Mouse (Mus musculus) telencephalon, adult 2 months (tissue): ENCODE data around the gene Vamp2.

ENCODE experiments used
- DNase-seq: peaks from one replicate; pipeline ENCODE4 v3.0.0-alpha.2; 2011; ENCODE audit warnings: low read depth, low spot score

The Vamp2 gene

DNA sequence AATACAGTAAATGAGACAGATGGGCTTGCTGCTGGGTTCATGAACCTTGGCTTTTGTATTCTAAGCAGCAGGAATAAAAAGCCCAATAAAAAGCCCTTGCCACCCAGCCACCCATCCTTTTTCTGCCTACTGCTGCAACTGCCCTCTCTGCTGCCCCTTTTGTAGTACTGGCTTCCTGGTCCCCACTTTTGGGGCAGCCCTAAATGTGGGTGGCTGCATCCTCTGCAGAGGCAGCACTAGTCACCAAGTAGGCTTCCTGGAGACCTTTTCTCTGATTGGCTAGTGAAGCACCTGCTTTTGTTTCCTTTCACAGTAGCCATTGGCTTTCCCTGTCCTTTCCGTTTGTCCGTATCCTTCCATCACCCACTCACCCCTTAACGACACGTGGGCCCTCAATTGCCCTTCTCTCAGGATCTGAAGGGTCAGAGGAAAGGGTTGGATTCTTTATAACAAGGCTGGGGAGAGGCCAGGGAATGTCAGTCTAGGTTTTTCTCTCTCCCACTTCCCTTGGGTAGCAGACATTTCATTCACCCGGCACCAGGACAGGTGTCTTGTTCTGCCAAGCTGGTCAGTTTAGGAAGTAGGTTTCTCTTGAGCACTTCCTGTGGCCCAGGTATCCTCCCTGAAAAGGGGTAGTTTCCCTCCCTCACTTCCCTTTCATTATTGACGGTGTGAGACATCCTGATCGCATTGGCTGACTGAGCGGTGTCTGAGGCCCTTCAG is 9.9 kb downstream of the Vamp2 start:
- DNase-seq: no peak

DNA sequence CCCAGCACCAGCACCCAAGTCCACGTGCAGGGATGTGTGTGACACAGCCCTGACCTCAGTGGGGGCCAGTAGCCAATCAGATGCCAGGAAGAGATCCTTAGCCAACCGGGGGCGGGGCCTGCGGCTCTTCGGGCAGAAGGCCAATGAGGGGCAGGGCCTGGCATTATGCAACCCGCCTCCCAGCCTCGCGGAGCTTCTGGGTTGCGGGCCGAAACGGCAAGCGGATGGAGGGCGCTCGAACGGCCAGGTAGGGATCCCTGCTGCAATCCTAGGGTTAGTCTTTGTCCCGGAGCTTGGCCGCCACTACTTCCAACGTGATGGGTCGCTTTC is 10.4 kb downstream of the Vamp2 start:
- peak; percentile 94 for DNase-seq

DNA sequence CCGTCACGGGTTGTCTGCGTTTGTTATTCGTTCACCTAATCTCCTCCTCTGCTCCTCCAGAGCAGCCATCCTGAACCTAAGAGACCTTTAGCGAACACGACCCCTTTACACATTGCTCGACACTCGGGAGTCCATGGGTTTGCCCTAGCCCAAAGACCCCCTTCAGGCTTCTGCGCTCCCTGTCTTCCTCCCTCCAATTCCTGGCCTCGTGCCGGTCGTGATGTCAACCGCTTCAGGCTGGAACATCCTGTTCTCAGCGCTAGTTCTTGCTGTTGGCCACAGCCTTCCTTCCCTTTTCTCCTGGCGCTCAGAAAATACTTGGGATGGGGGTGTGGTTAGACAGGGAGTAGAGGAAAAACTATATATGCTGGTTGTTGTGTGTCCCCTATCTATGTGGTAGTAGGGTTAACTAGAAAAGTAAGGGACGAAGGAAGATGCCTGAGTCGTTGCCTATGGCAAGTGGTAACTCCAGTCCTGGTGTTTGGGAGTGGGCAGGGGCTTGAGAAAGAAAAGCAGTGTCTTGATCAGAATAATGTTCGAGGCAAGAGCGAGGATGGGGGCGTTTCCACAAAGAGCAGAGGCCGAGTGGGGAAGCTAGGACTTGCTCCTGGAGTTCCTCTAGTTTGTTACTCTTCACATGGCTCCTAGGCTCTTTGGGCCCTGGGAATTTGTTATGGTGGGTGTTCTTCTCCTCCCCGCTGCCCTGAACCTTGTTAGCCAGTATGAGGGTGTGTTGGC is 11.1 kb downstream of the Vamp2 start:
- no peak for DNase-seq

DNA sequence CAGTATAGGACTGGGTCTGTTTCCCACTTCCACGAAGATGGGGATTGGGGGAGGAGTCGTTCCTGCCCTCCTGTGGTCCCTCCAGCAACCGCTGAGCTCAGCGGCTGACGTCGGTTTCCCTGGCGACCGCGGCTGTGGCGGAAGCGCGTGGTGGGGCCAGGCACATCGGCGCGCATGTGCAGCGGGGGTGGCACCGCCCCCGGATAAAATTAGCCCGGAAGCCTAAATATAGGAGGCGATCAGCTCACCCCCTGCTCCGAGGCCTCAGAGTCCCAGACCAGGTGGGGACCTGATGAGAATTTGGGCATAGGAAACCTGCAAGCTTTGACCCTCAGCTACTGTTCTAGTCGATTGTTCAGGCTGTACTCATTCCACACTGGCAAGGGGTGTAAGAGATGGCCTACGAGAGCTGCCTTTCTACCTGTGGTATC is 11.6 kb downstream of the Vamp2 start:
- peak; percentile 93 for DNase-seq

DNA sequence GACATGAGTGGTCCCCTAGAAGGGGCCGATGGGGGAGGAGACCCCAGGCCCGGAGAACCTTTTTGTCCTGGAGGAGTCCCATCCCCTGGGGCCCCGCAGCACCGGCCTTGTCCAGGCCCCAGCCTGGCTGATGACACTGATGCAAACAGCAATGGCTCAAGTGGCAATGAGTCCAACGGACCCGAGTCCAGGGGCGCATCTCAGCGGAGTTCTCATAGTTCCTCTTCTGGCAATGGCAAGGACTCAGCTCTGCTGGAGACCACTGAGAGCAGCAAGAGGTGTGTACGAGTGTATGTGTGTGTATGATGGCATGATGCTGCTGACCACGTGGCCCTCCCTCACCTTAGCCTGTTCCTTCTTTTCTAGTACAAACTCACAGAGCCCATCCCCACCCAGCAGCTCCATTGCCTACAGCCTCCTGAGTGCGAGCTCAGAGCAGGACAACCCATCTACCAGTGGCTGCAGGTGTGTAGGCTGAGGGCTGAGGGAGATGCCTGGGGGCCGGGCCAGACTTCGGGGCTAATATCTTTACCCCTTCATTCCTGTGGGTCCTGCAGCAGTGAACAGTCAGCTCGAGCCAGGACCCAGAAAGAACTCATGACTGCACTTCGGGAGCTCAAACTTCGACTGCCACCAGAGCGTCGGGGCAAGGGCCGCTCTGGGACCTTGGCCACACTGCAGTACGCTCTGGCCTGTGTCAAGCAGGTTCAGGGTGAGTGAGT is 12.5 kb downstream of the Vamp2 start:
- DNase-seq: no peak

DNA sequence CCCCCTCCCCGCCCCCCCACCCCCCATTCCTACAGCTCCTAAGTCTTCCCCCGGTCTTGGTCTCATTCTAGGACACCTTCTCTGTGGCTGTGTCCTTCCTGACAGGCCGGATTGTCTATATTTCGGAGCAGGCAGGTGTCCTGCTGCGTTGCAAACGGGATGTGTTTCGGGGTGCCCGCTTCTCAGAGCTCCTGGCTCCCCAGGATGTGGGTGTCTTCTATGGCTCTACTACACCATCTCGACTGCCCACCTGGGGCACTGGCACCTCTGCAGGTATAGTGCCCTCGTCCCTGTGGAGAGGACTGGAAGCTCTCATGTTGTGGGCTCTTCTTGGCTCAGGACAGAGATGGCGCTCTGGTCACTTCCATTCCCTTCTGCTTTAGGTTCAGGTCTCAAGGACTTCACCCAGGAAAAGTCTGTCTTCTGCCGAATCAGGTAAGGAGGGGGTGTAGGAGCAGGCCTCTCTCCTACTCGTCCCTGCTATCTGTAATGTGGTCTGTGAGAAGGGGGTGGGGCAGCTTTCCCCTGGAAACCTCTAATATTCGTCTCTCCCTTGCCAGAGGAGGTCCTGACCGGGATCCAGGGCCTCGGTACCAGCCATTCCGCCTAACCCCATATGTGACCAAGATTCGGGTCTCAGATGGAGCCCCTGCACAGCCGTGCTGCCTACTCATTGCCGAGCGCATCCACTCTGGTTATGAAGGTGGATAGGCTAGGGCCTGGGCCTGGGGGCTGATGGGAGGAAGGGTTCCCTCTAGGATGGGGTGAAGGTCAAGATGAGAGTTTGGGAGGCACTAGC is 13.5 kb downstream of the Vamp2 start:
- DNase-seq: no peak

DNA sequence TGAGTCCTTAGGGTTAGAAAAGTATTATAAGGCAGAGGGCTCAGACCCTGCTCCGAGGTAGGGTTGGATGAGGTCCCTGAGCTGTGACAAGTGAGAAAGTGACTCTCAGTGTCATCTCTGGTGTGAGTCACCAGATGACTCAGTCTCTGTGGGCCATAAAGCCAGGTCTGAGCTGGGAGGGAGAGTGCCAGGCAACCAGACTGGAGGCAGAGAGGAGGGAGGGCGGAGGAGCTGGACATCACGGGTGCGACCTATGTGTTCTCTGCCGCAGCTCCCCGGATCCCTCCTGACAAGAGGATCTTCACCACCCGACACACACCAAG is 14.1 kb downstream of the Vamp2 start:
- no peak for DNase-seq

DNA sequence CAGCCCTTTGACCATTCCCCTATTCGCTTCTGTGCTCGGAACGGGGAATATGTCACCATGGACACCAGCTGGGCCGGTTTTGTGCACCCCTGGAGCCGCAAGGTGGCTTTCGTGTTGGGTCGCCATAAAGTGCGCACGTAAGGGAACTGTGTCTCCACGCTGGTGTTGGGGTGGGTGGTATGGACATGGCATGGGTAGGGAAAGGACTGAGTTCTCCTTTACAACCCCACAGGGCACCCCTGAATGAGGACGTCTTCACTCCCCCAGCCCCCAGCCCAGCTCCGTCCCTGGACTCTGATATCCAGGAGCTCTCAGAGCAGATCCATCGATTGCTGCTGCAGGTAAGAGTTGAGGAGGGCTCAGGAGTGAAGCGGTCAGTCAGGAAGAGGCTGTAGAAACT is 14.8 kb downstream of the Vamp2 start:
- no peak for DNase-seq

DNA sequence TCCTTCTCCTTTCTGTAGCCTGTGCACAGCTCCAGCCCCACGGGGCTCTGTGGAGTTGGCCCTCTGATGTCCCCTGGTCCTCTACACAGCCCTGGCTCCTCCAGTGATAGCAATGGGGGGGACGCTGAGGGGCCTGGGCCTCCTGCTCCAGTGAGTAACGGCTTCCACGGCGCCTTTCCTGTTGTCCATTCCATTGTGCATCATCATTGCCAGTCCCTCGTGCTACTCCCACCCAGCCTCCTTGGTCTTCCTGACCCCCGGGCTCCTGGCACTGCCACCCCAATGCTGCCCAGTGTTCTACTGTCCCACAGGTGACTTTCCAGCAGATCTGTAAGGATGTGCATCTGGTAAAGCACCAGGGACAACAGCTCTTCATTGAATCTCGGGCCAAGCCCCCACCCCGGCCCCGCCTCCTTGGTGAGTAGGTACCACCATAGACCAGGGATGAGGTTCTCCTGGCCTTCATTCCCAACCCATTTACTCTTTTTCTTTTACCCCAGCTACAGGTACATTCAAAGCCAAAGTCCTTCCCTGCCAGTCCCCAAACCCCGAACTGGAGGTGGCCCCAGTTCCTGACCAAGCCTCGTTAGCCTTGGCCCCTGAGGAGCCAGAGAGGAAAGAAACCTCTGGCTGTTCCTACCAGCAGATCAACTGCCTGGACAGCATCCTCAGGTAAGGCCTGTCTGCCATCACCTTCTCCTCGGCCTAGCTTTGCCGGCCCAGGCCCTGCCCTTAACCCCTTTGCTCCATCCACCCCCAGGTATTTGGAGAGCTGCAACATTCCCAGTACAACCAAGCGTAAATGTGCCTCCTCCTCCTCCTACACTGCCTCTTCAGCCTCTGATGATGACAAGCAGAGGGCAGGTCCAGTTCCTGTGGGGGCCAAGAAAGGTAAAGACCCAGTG is 15.5 kb downstream of the Vamp2 start:
- DNase-seq: no peak

DNA sequence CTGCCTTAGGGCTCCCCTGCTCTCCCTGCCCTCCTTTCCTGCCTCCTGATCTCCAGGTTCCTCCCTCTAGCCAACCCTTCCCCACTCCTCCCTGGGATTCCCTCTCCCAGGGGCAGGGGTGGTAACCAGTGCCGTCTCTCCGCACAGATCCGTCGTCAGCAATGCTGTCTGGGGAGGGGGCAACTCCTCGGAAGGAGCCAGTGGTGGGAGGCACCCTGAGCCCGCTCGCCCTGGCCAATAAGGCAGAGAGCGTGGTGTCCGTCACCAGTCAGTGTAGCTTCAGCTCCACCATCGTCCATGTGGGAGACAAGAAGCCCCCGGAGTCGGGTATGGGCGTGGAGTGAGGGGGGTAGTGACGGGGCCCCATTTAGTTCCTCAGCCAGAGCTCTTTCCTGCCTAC is 16.2 kb downstream of the Vamp2 start:
- no peak for DNase-seq

DNA sequence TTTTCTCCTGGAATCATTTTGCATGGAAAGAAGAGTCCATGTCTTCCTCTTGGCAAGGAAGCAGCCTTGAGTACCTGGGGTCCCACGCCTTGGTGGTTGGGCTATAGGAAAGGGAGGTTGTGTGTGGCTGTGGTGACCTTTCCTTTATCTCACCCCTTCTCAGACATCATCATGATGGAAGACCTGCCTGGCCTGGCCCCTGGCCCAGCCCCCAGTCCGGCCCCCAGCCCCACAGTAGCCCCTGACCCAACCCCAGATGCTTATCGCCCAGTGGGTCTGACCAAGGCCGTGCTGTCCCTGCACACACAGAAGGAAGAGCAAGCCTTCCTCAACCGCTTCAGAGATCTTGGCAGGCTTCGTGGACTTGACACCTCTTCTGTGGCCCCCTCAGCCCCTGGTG is 16.9 kb downstream of the Vamp2 start:
- DNase-seq: no peak

DNA sequence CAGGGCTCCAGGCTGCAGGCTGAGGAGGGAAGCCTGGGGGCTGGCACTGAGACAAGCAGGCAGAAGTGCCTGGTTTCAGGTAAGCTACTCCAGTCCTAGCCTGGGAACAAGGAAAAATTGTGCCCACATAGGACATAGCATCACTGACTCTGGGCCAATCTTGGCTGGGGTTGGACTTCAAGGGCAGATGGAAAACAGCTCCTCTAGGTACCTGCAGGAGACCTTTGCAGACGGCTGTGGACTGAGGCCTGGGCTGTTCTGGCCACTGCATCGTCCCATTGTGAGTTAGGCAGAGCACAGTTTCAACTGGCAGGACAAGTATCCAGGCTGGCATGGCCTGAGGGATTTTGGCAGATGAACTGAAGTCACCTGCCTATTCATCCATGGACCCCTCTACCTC is 17.5 kb downstream of the Vamp2 start:
- no peak for DNase-seq

DNA sequence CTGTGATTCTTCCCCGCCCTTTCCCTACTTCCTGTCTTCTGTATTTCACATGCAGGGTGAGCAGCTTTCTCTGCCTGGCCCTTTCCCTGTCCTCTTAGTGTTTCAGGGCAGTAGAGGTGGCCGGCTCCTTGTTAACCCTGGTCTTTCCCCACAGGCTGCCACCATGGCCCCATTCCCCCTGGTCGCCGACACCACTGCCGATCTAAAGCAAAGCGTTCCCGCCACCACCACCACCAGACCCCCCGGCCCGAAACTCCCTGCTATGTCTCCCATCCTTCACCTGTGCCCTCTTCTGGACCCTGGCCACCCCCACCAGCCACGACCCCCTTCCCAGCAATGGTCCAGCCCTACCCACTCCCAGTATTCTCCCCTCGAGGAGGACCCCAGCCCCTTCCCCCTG is 18.0 kb downstream of the Vamp2 start:
- no peak for DNase-seq

DNA sequence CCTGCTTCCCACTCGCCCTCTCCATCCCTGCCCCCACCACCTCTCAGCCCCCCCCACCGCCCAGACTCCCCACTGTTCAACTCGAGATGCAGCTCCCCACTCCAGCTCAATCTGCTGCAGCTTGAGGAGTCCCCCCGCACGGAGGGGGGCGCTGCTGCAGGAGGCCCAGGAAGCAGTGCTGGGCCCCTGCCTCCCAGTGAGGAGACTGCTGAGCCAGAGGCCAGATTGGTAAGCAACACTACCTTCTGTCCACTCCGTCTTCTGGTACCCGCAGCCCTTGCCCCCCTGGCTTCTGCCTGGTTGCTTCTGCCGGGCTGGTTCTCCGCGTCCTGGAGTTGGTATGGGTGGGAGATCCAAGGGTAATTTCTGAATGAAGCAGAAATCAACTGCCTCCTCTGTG is 18.6 kb downstream of the Vamp2 start:
- DNase-seq: no peak

DNA sequence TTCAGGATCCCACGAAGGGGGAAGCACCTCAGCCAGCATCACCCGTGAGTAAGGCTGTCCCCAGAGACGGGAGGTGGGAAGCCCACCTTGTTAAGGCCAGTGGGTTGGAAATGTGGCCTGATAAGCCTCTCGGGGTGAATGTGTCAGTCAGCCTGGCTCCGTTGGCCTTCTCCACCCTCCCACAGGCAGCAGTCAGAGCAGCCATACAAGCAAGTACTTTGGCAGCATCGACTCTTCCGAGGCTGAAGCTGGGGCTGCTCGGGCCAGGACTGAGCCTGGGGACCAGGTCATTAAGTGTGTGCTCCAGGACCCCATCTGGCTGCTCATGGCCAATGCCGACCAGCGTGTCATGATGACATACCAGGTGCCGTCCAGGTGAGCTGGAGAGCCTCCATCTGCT is 19.4 kb downstream of the Vamp2 start:
- DNase-seq: no peak

DNA sequence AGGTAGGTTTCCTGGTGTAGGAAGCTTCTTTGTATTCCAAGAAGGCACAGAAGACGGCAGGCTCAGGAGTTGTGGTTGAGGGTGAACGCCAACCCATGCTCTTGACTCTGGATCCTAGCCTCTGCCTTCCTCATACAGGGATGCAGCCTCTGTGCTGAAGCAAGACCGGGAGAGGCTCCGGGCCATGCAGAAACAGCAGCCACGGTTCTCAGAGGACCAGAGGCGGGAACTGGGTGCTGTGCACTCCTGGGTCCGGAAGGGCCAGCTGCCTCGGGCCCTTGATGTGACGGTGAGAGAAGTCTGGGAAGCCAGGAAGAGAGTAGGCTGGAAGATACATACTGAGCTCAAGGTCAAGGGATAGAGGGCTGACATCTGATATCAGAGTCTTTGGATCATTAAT is 19.9 kb downstream of the Vamp2 start:
- no peak for DNase-seq

DNA sequence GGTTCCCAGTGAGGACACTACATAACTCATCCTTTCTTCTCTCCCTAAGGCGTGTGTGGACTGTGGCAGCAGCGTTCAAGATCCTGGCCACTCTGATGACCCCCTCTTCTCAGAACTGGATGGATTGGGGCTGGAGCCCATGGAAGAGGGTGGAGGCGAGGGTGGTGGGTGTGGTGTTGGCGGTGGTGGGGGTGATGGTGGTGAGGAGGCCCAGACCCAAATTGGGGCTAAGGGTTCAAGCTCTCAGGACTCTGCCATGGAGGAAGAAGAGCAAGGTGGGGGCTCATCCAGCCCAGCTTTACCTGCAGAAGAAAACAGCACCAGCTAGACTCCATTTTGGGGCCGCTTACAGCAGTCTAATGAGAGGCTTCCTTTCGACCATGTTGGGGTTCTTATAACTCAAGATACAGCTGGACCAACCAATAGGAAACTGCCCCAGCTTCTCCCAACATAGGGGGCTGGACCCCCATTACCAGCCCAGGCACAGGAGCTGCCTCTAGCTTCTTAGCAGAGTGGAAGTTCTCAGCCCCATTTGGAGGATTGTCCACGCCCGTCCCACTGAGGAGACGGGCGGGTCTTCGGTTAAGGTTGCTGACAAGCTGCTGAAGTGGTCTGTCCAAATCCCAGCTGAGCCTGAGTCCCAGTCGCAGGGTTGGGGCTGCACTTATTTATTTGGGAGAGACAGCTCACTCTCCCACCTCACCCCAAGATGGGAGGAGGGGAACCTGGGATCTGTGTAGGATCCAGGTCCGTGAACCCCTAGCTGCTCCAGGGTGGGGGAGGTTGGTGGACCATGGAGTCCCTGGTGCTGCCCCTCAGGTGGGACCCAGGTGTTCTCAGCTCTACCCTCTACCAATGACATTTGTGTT is 21.0 kb downstream of the Vamp2 start:
- no peak for DNase-seq

DNA sequence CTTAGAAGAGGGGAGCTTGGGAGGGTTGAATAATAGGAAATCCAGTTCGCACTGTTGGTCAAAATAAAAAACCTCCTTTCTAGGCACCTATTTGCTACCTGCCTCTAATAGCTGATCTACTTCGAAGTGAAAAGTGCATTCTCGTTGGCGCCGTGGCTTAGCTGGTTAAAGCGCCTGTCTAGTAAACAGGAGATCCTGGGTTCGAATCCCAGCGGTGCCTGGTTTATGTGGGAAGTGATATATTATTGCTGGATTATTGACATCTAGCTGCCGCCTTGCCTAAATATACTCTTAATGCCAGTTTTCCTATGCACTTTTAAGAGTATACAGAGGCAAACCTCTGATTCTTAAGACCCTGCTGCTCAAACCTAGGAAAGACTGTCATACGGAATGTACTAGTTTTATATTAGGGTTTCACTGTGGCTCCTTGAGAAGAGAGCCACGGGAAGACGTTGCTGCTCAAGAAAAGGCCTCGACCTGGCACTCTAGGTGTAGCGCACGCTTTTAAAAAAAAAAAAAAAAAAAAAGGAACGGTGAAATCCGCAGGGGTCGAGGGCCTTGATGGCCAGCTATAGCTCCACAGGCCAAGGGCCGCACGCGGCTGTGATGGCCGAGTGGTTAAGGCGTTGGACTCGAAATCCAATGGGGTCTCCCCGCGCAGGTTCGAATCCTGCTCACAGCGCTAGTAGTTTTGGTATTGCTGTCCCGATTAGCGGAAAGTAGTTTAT is 22.2 kb downstream of the Vamp2 start:
- DNase-seq: no peak

DNA sequence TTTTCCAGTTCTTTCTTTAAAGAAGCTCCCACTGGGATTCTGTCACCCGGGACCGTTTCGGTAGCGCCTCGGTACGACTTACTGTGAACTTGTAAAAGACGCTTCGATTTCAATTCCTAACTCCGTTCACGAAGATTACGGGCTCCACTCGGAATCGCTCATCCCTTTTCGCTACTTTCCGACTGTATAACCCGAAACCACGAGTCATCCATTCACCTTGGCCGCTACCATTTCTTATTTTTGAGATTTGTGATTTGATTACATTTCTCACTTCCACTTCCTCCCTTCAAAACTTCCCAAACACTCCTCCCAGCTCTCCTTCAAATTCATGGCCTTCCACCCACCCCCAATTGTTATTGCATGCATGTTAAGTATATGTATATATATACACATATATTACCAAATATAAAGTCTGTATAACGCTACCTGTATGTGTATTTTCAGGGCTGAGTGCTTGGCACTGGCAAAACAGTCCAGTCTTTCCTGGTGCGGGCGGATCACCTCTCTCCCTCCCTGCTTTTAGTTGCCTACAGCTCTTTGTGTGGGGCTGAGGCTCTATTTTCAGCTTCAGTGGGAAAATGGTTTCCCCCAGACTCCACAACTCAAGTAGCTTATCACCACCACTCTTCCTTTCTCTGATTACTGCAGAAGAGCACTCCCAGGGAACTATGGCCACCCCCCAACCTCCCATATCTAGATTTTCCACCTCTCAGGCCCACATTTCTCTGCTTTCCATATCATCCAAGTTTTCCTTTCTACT is 22.9 kb downstream of the Vamp2 start:
- no peak for DNase-seq
